Mouse (Mus musculus): ENCODE results near the gene Gm9747. TPM values are rescaled to one million over a fixed set of nuclear protein-coding genes. Genes with fewer than 3 reads are reported as not detected.

Gene Gm9747
- polyA plus RNA-seq, 1 experiment from 2014 or later: 3.6 TPM

DNA sequence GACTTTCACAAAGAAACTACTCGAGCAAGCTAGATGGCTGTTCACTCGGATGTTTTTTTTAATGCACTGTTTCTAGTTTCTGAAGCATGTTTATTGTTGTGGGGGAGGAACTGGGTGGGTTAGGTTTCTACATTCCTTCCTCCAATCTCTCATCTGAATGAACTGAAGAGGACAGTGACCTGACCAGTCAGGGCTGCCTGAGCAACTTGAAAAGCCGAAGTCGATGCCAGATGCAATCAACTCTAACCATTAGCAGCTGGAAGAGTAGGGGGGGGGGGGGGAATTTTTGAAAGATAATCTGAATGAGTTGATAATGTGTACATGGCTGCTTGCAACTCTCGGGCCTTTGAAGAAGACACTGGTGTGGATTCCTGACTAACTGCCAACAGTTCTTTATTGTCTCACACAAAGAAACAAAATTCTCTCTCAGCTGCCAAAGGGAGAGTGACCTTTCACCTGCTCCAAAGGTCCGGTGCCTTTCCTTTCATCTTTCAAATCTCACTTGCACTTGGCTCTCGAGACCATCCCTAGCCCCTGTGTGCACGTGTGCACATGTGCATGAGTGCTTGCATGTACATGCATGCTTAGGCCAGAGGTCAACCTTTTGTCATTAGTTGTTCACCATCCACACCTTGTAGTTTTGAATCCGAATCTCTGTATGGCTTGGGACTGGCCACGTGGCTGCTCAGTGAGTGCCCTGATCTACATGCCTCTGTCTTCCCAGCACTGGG lies 14.5 kb downstream of the Gm9747 start:
- Histone ChIP-seq H3K9me3 (ENCODE audit: control insufficient read depth) (no peaks in the 10 kb centered on the region), H3K4me2 (replicated peaks; ENCODE audit: low read depth) (no peak overlapping the region), H3K27ac (ENCODE audit: low read depth, low read length) (no peak overlapping the region), H3K27me3 (replicated peaks; ENCODE audit: control insufficient read depth, insufficient read depth, low read length) (no peaks in the 10 kb centered on the region), H3K36me3 (ENCODE audit: control insufficient read depth, insufficient read depth) (no peaks in the 10 kb centered on the region), H3K9ac (ENCODE audit: low read depth, low read length) (no peak overlapping the region), H3K4me3 (ENCODE audit: low read depth, low read length) (no peak overlapping the region), H3K4me1 (replicated peaks; ENCODE audit: control insufficient read depth, insufficient read depth, low read length) (no peaks in the 10 kb centered on the region)
- 68% methylated on average over 10 of the region's 10 CpGs for WGBS
- TF ChIP-seq CTCF (IDR thresholded peaks at IDR 0.05; ENCODE audit: low read depth): no peak
- ATAC-seq: no peak

DNA sequence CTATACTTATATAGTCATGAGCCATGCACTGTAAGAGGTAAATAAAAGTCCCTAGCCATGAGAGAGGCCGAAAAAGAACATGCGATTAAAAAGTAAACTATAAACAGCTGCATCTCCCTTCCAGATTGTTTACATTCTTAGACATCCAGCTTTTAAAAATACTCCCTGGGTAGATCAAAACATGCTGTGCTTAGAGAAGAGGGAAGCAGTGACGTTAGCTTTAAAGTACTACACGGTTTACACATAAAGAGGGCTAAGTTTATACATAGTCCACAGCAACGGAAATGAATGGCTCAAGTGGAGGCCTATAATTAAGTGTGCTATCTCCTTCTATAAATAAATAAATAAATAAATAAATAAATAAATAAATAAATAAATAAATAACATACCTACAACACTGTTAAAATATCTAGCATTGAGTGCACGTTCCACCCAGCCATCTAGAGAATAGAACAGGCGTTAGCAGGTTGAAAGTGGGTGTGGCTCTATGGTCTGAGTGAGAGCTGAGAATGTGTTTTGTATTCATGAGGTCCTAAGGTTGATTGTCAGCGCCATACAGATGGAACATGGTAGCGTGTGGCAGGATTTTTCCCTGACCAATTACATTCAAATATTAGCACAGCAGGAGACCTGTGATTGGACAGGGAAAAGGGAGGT lies 21.0 kb downstream of the Gm9747 start:
- Histone ChIP-seq H3K36me3 (ENCODE audit: control insufficient read depth, insufficient read depth) (no peaks in the 10 kb centered on the region), H3K9me3 (ENCODE audit: control insufficient read depth) (no peaks in the 10 kb centered on the region), H3K9ac (ENCODE audit: low read depth, low read length) (no peak overlapping the region), H3K4me3 (ENCODE audit: low read depth, low read length) (no peak overlapping the region), H3K27me3 (replicated peaks; ENCODE audit: control insufficient read depth, insufficient read depth, low read length) (no peaks in the 10 kb centered on the region), H3K4me2 (replicated peaks; ENCODE audit: low read depth) (no peak overlapping the region), H3K27ac (ENCODE audit: low read depth, low read length) (no peak overlapping the region), H3K4me1 (replicated peaks; ENCODE audit: control insufficient read depth, insufficient read depth, low read length) (no peaks in the 10 kb centered on the region)
- TF ChIP-seq CTCF (IDR thresholded peaks at IDR 0.05; ENCODE audit: low read depth): no peak
- 73% methylated on average over 9 of the region's 9 CpGs for WGBS
- no peak for ATAC-seq

DNA sequence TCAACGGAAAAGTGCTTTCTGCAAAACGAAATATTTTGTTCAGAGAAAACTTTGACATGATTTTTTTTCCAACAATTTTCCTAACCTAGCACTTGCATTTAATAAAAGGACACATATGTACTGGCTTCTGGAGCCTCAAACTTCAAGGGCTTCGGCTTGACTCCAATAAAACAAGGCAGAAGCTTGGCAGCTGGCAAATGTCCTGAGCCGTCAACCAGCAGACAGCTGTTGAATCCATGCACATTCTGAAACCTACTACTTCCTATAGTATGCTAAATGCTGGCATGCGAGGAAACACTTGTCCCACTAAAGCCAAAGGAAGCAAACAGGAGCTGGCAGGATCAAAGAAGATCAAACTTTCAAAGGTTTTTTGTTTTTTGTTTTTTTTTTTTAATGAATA lies 24.5 kb downstream of the Gm9747 start:
- TF ChIP-seq CTCF (IDR thresholded peaks at IDR 0.05; ENCODE audit: low read depth): no peak
- Histone ChIP-seq H3K9me3 (ENCODE audit: control insufficient read depth) (no peaks in the 10 kb centered on the region), H3K27me3 (replicated peaks; ENCODE audit: control insufficient read depth, insufficient read depth, low read length) (no peaks in the 10 kb centered on the region), H3K9ac (ENCODE audit: low read depth, low read length) (no peak overlapping the region), H3K4me3 (ENCODE audit: low read depth, low read length) (no peak overlapping the region), H3K4me1 (replicated peaks; ENCODE audit: control insufficient read depth, insufficient read depth, low read length) (no peaks in the 10 kb centered on the region), H3K4me2 (replicated peaks; ENCODE audit: low read depth) (no peak overlapping the region), H3K27ac (ENCODE audit: low read depth, low read length) (no peak overlapping the region), H3K36me3 (ENCODE audit: control insufficient read depth, insufficient read depth) (no peaks in the 10 kb centered on the region)
- ATAC-seq: no peak
- WGBS: 61% methylated on average over 5 of the region's 5 CpGs

DNA sequence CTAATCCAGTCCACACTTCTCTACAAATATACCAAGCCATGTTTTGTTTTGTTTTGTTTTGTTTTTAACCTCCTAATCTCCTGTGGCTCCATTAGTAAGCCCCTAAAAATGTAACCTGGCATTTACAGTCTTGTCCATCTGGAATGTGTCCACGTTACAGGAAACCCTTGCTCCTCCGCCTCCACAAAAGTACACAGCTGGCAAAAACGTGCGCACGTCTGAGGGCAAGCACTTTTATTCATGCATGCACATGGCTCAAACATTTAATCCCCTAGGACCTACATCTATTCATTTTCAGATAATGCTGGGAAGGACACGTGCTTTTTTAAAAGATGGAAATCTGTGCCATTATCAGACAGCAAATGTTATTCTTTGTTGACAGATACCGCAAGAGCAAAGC lies 25.4 kb downstream of the Gm9747 start:
- H3K27me3 ChIP-seq (replicated peaks; ENCODE audit: control insufficient read depth, insufficient read depth, low read length): no peaks in the 10 kb centered on the region
- no peak overlapping the region for H3K4me2 ChIP-seq (replicated peaks; ENCODE audit: low read depth)
- no peak overlapping the region for H3K4me3 ChIP-seq (ENCODE audit: low read depth, low read length)
- no peaks in the 10 kb centered on the region for H3K4me1 ChIP-seq (replicated peaks; ENCODE audit: control insufficient read depth, insufficient read depth, low read length)
- no peak for TF ChIP-seq CTCF (IDR thresholded peaks at IDR 0.05; ENCODE audit: low read depth)
- 61% methylated on average over 7 of the region's 7 CpGs for WGBS
- H3K9me3 ChIP-seq (ENCODE audit: control insufficient read depth): no peaks in the 10 kb centered on the region
- no peaks in the 10 kb centered on the region for H3K36me3 ChIP-seq (ENCODE audit: control insufficient read depth, insufficient read depth)
- no peak overlapping the region for H3K9ac ChIP-seq (ENCODE audit: low read depth, low read length)
- no peak overlapping the region for H3K27ac ChIP-seq (ENCODE audit: low read depth, low read length)
- ATAC-seq: no peak

DNA sequence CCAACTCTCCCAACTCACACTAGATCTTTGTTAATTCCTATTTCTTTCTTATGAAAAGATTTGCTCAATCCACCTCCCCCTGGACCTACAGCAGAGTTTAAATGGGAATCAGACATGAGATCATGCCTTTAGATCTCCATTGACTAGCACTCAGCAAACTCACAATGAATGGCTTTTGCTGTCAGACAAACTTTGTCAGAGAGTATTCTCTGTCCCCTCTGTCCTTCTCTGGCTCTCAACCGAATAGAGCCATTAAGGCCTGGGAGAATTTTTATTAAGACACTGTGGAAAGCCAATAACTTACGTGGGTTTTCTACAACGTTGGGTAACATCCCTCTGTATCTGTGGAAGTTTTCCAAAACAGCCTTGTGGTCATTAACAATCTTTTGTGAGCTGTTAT lies 27.1 kb downstream of the Gm9747 start:
- Histone ChIP-seq H3K4me1 (replicated peaks; ENCODE audit: control insufficient read depth, insufficient read depth, low read length) (no peaks in the 10 kb centered on the region), H3K27ac (ENCODE audit: low read depth, low read length) (no peak overlapping the region), H3K36me3 (ENCODE audit: control insufficient read depth, insufficient read depth) (no peaks in the 10 kb centered on the region), H3K9ac (ENCODE audit: low read depth, low read length) (no peak overlapping the region), H3K4me2 (replicated peaks; ENCODE audit: low read depth) (no peak overlapping the region), H3K27me3 (replicated peaks; ENCODE audit: control insufficient read depth, insufficient read depth, low read length) (no peaks in the 10 kb centered on the region), H3K9me3 (ENCODE audit: control insufficient read depth) (no peaks in the 10 kb centered on the region), H3K4me3 (ENCODE audit: low read depth, low read length) (no peak overlapping the region)
- TF ChIP-seq CTCF (IDR thresholded peaks at IDR 0.05; ENCODE audit: low read depth): no peak
- WGBS: 66% methylated on average over 3 of the region's 3 CpGs
- ATAC-seq: no peak

DNA sequence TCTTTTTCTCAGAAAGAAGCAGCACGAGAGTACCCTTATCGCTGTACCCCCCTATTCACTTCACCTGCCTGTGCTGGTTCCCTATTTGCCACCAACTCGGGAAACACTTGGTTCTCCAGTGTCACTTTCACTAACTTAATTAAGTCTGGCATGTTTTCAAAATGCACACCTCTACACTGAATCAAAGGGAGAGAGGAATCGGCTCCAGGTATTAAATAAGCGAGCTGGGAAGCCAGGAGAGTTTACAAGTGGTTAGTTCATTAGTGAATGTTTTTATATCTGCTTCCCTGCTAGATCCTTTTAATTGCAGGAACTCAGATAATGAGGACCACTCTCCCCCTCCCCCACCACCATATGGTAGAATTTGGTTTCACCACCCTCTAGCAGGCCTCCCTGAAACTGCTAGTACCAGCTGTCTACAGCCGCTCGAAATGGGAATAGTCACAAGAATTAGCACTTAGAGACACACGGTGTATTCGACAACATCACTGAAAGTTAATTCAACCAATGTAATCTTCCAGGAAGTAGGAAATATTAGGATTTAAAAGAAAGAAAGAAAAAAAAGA lies 28.2 kb downstream of the Gm9747 start:
- Histone ChIP-seq H3K4me2 (replicated peaks; ENCODE audit: low read depth) (no peak overlapping the region), H3K4me1 (replicated peaks; ENCODE audit: control insufficient read depth, insufficient read depth, low read length) (no peaks in the 10 kb centered on the region), H3K9ac (ENCODE audit: low read depth, low read length) (no peak overlapping the region), H3K9me3 (ENCODE audit: control insufficient read depth) (no peaks in the 10 kb centered on the region), H3K4me3 (ENCODE audit: low read depth, low read length) (no peak overlapping the region), H3K27ac (ENCODE audit: low read depth, low read length) (no peak overlapping the region), H3K36me3 (ENCODE audit: control insufficient read depth, insufficient read depth) (no peaks in the 10 kb centered on the region), H3K27me3 (replicated peaks; ENCODE audit: control insufficient read depth, insufficient read depth, low read length) (no peaks in the 10 kb centered on the region)
- ATAC-seq: no peak
- no peak for TF ChIP-seq CTCF (IDR thresholded peaks at IDR 0.05; ENCODE audit: low read depth)
- WGBS: 73% methylated on average over 9 of the region's 9 CpGs

All from intestine, postnatal 0 days (tissue).